ENCODE assay signal across 12 mouse cellular contexts in the genomic region with DNA sequence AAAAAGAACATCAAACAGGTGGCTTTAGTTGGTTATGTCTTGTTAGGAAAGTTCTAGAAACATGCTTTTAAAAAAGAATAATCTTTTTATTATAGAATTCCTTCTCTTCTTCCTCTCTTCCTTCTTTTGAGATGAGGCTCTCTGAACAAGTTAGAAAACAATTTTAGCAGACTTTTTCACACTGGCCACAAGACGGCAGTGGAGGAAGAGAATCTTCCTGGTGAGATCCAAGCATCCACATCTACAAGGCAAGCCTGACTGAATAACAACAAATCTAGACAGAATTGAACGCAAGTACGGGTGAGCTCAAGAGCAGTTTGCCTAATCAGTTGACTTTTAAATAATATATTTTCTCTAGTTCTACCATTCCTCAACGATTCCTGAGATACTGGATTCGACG.
"Had no signal": no experiment of that assay in that cellular context is flagged by ENCODE, and none has a peak within 500 bp of the region (broad histone marks: within the 10 kb centered on the region; RNA-seq: fewer than 3 reads in every experiment).

No protein-coding gene starts in this region.

- DNase-seq: kidney, adult 11 months; kidney, adult 9 months; kidney, postnatal 14 days; layer of hippocampus, adult 9-11 months; liver; lung, adult 18-20 months; right cerebral cortex, adult 18-20 months; right cerebral cortex, postnatal 25 days had no signal

- H3K4me1 ChIP-seq: midbrain, embryonic 12.5 days; neural tube, embryonic 15.5 days had no signal

- H3K4me3 ChIP-seq: midbrain, embryonic 12.5 days; myocyte; neural tube, embryonic 15.5 days had no signal

- H3K27ac ChIP-seq: liver, embryonic 14.5 days; midbrain, embryonic 12.5 days; neural tube, embryonic 15.5 days had no signal

- H3K9ac ChIP-seq: liver, embryonic 14.5 days; midbrain, embryonic 12.5 days; neural tube, embryonic 15.5 days had no signal

- H3K4me2 ChIP-seq: midbrain, embryonic 12.5 days; neural tube, embryonic 15.5 days had no signal

- H3K9me3 ChIP-seq: midbrain, embryonic 12.5 days; neural tube, embryonic 15.5 days had no signal

- H3K27me3 ChIP-seq: midbrain, embryonic 12.5 days; neural tube, embryonic 15.5 days had no signal
